Mouse (Mus musculus): Measurements from ENCODE around the gene Mymx.

Mymx gene

DNA sequence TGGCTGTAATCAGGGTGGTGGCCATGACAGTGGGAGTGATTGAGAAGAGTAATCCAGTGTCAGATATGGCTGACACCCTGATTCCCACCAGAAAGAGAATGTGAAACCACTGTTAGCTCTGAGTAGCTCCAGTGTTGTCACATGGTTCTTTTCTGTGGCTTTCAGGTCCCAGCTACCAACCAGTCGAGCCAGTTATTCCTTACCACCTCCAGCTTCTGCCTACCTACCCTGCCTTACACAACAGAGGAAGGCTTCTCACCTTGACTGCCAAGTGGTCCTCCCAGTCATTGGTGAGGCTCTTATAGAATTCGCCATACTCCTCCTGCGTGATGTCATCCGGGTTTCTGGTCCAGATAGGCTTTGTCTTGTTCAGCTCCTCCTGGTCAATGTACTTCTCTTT, 31.9 kb downstream of the Mymx start:
- DNase-seq (ENCODE audit: low spot score): no peak

DNA sequence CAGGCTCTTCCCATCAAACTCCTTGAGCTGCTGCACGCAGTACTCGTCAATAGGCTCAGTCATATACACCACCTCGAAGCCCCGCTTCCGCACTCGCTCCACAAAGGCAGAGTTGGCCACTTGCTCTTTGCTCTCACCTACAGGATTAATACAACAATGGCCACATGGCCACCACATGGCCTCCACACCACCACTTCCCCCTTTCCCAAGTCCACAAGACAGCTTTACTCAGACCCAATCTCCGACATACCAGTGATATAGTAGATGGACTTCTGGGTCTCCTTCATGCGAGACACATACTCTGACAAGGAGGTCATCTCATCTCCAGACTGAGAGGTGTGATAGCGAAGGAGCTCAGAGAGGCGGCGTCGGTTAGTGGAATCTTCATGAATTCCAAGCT, 32.9 kb downstream of the Mymx start:
- DNase-seq (ENCODE audit: low spot score): no peak

DNA sequence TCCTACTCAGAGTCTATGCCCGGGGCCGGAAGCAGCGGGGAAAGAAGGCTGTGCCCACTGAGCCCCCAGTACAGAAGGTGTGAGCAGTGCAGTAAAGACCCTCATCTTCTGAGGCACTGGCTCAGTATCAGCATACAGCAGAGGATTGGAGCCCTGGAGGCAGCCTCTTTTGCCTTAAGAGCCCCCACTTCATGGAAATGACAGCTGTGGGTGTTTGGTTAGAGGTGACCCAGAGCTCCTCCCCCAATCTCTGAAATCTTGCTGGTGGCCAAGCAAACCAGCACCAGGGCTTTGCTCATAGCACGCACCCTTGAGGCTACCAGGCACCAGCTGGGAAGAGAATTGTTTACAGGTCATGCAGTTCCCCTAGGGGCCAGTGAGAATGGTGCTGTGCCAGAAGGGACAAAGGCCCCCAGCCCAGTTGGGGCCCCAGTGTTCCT, 34.7 kb downstream of the Mymx start:
- DNase-seq (ENCODE audit: low spot score): no peak

DNA sequence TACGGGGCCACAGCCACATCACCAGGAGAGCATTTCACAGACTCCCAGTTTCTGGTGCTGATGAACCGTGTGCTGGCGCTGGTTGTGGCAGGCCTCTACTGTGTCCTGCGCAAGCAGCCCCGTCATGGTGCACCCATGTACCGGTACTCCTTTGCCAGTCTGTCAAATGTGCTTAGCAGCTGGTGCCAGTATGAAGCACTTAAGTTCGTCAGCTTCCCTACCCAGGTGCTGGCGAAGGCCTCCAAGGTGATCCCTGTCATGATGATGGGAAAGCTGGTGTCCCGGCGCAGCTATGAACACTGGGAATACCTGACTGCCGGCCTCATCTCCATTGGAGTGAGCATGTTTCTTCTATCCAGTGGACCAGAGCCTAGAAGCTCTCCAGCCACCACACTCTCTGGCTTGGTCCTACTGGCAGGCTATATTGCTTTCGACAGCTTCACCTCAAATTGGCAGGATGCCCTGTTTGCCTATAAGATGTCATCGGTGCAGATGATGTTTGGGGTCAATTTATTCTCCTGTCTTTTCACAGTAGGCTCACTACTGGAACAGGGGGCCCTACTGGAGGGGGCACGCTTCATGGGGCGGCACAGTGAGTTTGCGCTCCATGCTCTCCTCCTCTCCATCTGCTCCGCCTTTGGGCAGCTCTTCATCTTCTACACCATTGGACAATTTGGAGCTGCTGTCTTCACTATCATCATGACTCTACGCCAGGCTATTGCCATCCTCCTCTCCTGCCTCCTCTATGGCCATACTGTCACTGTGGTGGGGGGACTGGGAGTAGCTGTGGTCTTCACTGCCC, 35.3 kb downstream of the Mymx start:
- no peak for DNase-seq (ENCODE audit: low spot score)

DNA sequence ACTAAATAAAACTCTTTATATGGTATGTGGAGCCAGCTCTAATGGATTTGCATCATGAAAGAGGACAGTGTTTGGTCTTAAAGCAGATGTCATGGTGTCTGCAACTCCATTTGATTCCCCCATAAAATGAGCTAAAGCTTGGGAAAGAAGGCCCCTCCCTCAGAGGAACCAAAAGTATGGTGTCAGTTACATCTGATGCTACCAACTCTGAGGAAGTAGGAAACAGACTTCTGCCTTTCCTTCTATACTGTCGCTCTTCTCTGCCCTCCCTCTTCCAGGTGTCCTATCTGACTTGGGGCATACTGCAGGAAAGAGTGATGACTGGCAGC, 35.9 kb downstream of the Mymx start:
- no peak for DNase-seq (ENCODE audit: low spot score)

DNA sequence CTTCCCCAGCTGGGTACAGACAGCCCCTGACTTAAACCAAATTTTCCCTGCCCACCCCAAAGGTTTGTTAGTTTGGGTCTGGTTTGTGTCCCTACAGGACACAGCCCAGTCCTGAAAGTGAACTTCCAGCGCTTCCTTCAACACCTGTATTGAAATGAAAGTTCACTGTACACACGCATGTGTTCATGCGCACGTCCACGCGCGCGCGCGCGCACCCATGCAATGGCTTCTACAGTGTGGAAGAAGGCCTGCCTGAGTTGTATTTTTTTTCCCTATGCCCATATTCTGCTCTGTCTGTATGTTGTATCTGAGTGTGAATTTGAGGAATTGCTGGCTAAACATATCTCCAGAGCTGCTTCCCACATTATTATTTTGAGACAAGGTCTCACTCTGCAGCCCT, 36.8 kb downstream of the Mymx start:
- DNase-seq (ENCODE audit: low spot score): no peak

DNA sequence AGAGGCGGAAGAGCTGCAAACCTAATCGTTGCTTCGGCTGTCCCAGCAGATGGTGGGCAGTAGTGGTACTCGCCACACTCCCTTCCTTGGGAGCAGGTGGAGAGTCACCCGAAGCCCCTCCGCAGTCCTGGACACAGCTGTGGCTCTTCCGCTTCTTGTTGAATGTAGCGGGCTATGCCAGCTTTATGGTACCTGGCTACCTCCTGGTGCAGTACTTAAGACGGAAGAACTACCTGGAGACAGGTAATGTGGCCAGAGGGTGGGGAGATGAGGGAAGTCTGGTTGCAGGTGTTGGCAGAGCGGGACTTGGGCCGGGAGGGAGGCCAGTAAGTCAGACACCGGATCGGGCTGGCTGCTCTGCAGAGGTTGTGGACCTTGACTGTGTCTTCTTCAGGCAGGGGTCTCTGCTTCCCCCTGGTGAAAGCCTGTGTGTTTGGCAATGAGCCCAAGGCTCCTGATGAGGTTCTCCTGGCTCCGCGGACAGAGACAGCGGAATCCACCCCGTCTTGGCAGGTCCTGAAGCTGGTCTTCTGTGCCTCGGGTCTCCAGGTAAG, 37.3 kb downstream of the Mymx start:
- no peak for DNase-seq (ENCODE audit: low spot score)

DNA sequence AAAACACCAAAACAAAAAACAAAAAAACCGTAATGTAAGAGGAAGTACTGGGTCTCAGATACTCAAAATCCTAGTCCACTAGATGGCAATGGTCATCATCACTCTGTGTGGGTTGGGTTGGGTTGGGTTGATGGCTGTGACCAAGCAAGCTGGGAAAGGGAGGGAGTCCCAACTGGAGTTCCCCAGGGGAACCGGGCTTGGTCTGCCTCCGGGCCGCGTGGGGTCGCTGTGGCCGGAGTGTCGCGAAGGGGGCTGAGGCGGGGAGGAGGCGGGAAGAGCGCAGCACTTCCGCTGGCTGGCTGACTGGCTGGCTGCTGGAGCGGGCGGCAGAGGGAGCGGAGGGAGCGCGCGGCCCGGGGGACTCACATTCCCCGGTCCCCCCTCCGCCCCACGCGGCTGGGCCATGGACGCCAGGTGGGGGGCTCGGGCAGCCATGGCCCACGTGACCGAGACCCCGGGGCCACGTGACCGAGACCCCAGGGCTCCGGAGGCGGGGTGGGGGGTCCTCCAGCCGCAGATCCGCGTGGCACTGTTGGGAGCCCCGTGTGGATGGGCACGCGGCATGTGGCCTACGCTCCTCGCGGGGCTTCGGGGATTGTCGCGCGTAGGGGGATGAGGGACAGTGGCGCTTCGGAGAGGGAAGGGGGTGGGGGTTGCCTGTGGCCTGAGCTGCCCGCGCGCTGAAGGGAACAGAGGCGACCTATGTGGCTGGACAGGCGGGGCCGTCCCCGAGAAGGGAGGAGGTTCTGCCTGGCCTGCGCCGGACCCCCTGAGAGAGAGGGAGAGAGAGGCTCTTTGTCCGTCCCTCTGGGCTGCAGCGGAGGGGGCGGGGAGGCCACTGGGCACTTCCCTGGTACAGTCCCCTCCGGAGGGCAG, 38.0 kb downstream of the Mymx start, which contains the start of gene Slc35b2:
Slc35b2 (plus strand) TSS at position 220 of the 876 bp plus-strand sequence.
- DNase-seq (ENCODE audit: low spot score): peak; percentile 94

DNA sequence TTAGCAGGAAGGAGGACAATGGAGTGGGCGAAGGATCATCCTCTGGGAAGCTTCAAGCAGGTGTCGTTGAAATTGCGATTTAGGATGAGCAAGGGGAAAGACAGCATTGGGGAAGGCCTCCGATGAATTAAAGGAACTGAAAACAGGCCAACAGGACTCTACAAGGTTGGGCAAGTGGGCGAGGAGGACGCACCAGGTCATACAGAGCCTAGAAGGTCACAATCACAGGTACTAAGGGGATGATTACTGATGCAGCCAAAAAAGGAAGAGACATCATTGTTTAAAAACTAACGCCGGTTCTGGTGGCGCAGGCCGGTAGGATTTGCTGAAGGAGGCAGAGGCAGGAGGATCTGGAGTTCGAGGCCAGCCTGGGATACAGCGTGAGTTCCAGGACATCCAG, 38.7 kb downstream of the Mymx start:
- DNase-seq (ENCODE audit: low spot score): no peak

DNA sequence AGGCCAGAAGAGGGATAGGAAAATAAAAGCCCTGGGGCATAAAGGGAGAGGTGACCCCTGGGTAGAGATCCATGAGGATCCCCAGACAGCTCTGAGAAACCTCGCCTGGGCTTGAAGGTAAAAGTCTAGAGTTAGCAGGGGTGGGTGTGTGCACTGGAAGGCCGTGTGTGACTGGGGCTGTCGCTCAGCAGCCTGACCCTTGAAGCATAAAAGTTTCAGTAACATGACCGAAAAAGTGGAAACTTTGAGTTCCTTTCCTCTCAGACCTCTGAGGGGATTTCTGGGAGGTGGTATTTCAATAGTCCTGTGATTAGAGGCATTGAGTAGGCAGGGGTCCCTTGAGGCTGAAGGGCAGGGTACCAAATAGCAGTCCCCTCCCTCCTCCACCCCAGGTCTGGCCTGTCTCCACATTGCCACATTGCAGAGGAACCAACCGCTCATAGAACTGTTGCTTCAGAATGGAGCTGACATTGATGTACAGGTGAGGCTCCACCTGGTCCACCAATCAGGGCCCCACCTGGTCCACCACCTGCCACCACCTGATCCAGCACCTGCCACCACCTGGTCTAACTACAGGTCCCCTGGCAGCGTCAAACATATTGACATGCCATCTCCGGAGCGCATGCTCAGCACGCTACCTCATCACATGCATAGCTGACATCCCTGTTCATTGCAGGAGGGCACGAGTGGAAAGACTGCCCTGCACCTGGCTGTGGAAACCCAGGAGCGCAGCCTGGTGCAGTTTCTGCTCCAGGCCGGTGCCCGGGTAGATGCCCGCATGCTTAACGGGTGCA, 42.0 kb downstream of the Mymx start:
- DNase-seq (ENCODE audit: low spot score): no peak

DNA sequence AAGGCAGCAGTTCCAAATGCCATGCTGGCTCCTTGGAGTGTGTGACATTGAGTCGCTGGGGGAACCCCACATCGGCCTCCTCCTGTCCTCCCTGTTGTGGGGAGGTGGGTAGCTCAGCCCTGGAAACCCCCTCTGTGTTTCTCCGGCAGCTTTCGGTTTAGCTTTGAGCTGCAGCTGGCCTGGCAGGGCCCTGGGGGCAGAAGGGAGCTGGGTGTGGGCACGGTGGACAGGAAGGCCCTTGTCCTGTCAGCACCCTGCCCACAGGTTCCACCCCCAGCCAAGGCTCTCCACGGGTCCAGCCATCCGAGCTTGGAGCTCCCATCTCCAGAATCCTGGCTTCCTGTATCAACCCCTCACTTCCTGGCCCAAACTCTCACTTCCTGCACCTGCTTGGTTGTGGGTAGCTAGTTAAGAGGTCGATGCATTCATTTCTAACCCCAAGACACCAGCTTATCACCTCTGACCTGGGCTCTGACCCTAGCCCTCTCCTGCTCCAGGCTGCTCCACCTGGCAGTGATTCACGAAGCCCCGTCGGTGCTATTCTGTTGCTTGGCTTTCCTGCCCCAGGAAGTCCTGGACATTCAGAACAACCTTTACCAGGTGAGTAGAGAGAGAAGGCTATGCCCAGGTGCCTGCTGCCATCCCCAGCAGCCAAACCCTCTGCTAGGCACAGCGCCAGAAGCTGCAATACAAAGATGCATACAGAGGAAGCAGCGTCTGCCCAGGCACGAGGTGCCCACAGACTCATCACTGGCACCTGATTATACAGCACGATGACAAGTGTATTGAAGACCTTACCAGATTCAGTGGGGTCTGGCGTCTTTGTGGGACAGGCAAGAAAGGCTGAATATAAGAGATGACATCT, 43.7 kb downstream of the Mymx start:
- DNase-seq (ENCODE audit: low spot score): no peak

DNA sequence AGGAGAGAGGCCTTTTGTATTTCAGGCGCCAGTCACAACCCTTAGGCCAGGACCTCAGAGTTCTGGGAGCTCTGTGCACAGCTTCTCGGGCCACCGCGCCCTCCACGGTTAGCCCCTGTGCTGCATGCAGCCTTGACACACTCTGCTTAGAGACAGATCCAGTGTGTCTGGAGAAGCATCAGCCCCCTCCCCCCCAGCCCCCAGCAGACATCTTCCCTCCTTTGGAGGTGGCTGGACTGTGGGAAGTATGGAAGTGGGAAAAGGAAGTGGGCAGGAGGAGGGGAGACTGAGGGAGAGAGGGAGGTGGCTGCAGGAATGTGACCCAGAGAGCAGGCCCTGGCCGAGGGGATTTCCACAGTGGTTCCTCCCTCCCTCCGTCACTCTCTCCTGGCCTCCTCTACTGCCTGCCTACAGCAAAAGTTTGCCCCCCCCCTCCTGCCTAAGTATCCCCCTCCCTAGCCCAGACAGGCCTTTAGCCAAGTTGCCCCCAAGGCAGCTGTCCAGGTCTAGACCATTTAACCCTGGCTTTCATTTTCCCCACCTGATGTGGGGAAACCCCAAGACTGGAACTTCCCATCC, 44.6 kb downstream of the Mymx start:
- no peak for DNase-seq (ENCODE audit: low spot score)

DNA sequence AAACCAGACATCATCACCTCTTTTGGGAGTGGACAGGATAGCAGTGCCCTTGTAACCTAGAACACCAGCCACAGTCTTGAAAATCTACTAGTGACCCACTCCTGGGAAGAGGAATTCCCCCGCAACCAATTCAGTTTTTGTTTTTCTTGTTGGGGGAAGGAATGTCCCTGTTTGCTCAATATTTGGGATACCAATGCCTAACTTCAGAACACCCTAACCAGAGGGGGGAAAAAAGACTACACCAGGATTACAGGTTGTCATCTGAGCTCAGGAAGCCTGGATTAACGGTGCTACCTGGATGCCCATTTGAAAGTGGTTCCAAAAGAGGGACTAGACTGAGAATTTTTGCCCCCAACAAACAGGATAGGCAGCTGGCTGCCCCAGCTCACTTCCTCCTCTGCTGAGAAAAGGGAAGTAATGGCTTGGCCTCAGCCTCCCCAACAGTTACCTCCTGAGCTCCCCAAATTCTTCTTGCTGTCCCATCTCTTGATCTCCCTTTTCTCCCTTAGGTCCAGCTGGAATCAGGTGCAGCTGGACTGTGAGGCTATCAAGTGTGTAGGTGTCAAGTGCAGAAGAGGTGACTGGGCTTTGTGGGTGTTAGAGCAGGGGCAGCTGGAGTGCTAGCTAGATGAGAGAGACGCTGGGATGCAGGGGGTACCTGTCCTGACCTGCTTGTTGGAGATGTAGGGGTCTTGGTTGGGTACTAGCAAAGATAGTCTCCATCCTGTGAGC, 45.2 kb downstream of the Mymx start:
- no peak for DNase-seq (ENCODE audit: low spot score)

DNA sequence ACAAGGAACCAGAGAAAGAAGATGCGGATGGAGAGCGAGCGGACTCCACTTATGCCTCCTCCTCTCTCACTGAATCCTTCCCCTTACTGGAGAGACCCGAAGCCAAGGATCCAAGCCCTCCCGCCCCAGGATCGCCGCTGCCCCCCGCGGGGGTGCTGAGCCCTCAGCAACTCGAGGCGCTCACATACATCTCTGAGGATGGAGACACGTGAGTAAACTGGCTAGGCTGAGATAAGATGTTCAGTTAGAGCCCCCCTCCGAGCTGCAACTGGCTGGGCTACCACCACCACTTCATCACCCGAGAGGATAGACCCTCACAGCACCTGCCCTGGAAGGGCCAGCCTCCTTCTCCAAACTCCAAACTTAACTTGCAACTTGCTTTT, 45.8 kb downstream of the Mymx start:
- no peak for DNase-seq (ENCODE audit: low spot score)

DNA sequence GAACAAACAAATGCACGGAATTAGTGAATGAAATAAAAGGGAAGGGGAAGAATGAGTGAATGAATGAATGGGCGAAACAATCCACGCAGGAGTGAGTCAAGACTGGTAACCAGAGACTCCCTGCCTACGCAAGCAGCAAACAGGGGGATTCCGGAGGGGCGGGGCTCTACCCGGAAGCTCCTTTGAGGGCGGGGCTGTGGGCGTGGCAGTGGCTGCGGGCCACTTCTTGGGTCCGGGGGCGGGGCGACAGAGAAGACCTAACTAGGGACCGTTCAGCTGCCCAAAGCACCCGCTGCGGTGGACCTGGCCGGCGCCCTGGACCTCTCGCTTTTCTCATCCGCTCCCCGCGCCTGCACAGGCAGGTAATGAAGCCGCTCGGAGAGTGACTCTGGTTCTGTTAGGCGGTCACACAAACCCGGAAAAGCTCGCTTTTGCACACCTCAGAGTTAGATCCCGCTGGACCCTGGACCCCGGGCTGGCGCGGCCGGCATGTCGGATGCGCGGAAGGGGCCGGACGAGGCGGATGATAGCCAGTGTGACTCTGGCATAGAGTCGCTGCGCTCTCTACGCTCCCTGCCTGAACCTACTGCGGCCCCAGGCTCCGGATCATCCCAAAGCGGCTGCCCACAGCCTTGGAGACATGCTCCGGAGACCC, 46.3 kb downstream of the Mymx start, which contains the start of gene Nfkbie:
Nfkbie (plus strand) TSS at position 252 of the 655 bp plus-strand sequence.
- DNase-seq (ENCODE audit: low spot score): peak; percentile 96

DNA sequence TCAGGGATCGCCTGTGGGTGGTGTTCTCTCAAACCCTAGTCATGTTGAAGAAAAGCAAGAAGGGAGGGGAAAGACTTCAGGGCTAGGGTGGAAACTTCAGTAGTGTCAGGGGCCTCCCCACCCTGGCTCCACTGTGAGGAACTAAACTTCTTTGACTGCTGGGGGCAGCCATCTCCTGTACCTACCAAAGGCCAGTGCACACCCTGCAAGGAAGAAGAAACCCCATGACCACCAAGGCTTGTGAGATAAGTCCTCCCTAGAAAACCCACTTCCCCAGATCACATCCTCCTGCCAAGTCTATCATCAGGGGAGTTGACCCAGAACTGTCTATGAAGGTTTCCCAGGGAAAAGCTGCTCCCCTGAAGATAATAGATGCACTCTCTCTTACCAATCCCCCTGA, 47.5 kb downstream of the Mymx start:
- DNase-seq (ENCODE audit: low spot score): no peak

DNA sequence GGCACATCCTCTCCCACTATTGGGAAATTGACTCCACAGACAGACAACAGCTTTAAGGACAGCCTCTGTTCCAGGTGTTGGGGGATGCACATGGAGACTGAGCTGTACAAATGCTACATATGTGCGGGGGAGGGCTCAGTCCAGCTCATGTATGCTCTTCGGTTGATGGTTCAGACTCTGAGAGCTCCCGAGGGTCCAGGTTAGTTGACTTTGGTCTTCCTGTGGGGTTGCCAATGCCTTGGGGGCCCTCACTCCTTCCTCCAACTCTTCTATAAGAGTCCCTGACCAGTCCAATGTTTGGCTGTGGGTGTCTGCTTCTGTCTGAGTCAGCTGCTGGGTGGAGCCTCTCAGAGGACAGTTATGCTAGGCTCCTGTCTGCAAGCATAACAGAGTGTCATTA, 48.8 kb downstream of the Mymx start:
- no peak for DNase-seq (ENCODE audit: low spot score)

DNA sequence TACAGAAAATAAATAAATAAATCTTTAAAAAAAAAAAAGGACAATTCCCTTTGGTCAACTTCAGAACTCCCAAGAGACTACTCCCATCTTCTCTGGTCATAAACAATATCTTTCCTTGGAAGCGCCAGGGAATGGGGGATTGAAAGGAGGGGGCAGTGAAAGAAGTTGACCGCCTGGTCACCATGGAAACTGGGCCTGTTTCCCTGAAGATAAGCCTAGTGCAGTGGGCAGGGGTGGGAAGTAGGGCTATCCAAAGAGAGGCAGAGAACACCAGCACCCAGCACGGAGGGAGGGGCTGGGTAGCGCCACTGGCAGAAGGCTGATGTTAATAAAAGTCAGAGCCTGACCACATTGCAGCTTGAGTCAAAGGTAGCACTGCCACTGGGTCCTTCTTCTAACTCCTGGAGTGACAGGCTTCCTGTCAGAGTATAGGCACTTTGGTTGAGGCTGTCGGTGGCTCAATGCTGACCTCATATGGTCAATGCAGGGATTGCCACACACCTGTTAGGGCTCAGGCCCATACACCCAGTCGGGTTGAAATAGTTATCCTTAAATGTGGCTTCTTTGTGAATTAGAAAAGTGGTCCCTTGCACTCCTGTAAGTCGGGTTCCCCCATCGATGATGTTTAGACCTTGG, 50.0 kb downstream of the Mymx start:
- peak; percentile 79 for DNase-seq (ENCODE audit: low spot score)

DNA sequence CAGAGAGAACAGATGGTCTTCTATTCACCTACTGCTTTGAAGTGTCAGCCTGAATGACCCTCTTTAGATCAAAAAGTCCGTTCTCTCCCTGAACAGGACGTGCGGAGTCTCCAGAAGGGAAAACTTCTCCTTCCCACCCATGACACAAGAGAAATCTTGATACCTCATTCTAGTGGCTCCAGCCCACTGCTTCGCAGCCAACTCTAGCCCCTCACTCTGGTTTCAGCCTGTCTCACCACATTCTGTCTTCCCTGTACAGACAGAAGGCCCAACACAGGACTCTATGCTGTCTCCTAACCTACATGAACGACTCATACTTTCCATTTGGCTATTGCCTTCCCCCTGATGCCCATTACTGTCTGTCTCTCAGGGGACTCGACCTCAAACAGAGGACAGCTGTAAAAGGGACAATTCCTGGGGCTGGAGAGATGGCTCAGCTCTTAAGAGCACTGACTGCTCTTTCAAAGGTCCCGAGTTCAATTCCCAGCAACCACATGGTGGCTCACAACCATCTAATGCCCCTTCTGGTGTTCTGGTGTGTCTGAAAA, 50.6 kb downstream of the Mymx start:
- DNase-seq (ENCODE audit: low spot score): no peak
